Mouse (Mus musculus) monocyte, adult 5-6 weeks (primary cell): ENCODE measurements at regions not wholly inside any gene's neighbourhood (a gene's known extent, or its start where the extent isn't known, plus 50 kb on each side); places are given as distances from the start of the nearest gene placed in this dataset.

ENCODE experiments used
- ATAC-seq: fragments of 153-309, 156-312 bp; replicated peaks from 2 replicates; pipeline ENCODE4 v1.8.0; 2017; ENCODE audit warnings: mild to moderate bottlenecking; ENCODE audit not compliant: low TSS enrichment, insufficient number of reproducible peaks, severe bottlenecking, poor library complexity, low FRiP score

GRCm38 (mm10) chr19:33072299-33072698 lies 315.0 kb downstream of the Pten start:
- no peak for ATAC-seq

- ATAC-seq = no peak
Measured at GRCm38 (mm10) chr19:33074907-33075306, 317.2 kb downstream of the Rnls start.

GRCm38 (mm10) chr19:33078681-33079360 lies 313.3 kb downstream of the Rnls start:
- no peak for ATAC-seq

GRCm38 (mm10) chr19:33079959-33080358 lies 312.1 kb downstream of the Rnls start:
- no peak for ATAC-seq

GRCm38 (mm10) chr19:33081493-33081892 lies 310.6 kb downstream of the Rnls start:
- no peak for ATAC-seq

- ATAC-seq = no peak
Measured at GRCm38 (mm10) chr19:33083371-33083770, 308.7 kb downstream of the Rnls start.

GRCm38 (mm10) chr19:33084683-33085082 lies 307.4 kb downstream of the Rnls start:
- ATAC-seq = no peak
